Mouse (Mus musculus) left cerebral cortex, adult 9 months (tissue): ENCODE results near the gene Atp6v1fnb.

Experiments
- DNase-seq, 2 experiments: peaks; one replicate each; pipeline ENCODE4 v3.0.0; 2022; ENCODE audit warnings: low spot score in 2 of 2

Gene Atp6v1fnb

GRCm38 (mm10) chr6:29471137-29471536, at the start of gene Atp6v1fnb:
Gene Atp6v1fnb, plus strand, starts transcription at chr6:29471437.
- DNase-seq: no peak

- no peak for DNase-seq
Measured at GRCm38 (mm10) chr6:29425118-29425517, 46.1 kb upstream of the Atp6v1fnb start.

GRCm38 (mm10) chr6:29426331-29426730, 44.9 kb upstream of the Atp6v1fnb start:
- no peak for DNase-seq

- no peak for DNase-seq
Measured at GRCm38 (mm10) chr6:29428171-29428570, 43.1 kb upstream of the Atp6v1fnb start.

GRCm38 (mm10) chr6:29430681-29431420, 40.4 kb upstream of the Atp6v1fnb start:
- no peak for DNase-seq

GRCm38 (mm10) chr6:29431473-29431872, 39.8 kb upstream of the Atp6v1fnb start:
- DNase-seq: no peak

- no peak for DNase-seq
Measured at GRCm38 (mm10) chr6:29432156-29432555, 39.1 kb upstream of the Atp6v1fnb start.

GRCm38 (mm10) chr6:29432676-29433037, 38.6 kb upstream of the Atp6v1fnb start:
- DNase-seq: no peak

- no peak for DNase-seq
Measured at GRCm38 (mm10) chr6:29433038-29433803, 38.0 kb upstream of the Atp6v1fnb start, which contains the start of gene Flnc. Gene Flnc, plus strand, starts transcription at chr6:29433256.

- DNase-seq: no peak
Measured at GRCm38 (mm10) chr6:29433804-29434795, 37.1 kb upstream of the Atp6v1fnb start.

- DNase-seq: no peak
Measured at GRCm38 (mm10) chr6:29434911-29435691, 36.1 kb upstream of the Atp6v1fnb start.

- DNase-seq: no peak
Measured at GRCm38 (mm10) chr6:29435940-29436451, 35.2 kb upstream of the Atp6v1fnb start.

GRCm38 (mm10) chr6:29436461-29436934, 34.7 kb upstream of the Atp6v1fnb start:
- DNase-seq: no peak

GRCm38 (mm10) chr6:29439251-29439650, 32.0 kb upstream of the Atp6v1fnb start:
- no peak for DNase-seq

GRCm38 (mm10) chr6:29439789-29440188, 31.4 kb upstream of the Atp6v1fnb start:
- no peak for DNase-seq

GRCm38 (mm10) chr6:29444773-29445172, 26.5 kb upstream of the Atp6v1fnb start:
- DNase-seq: no peak

GRCm38 (mm10) chr6:29445354-29445753, 25.9 kb upstream of the Atp6v1fnb start:
- DNase-seq: no peak

- DNase-seq: no peak
Measured at GRCm38 (mm10) chr6:29449858-29450257, 21.4 kb upstream of the Atp6v1fnb start.

GRCm38 (mm10) chr6:29450667-29451066, 20.6 kb upstream of the Atp6v1fnb start:
- DNase-seq: no peak

GRCm38 (mm10) chr6:29461502-29461901, 9.7 kb upstream of the Atp6v1fnb start:
- no peak for DNase-seq

- no peak for DNase-seq
Measured at GRCm38 (mm10) chr6:29463388-29463787, 7.8 kb upstream of the Atp6v1fnb start.
